Mouse (Mus musculus) stomach, embryonic 14.5 days (tissue): Measurements from ENCODE around the gene Park7. TPM values are rescaled to one million over a fixed set of nuclear protein-coding genes. Genes with fewer than 3 reads are reported as not detected.

ENCODE experiments used
- ATAC-seq: fragments of 200-750 bp; cut with Nextera tagmentation; 2 replicates; pipeline ENCODE4 v1.8.0; 2017; ENCODE audit warnings: low read depth, moderate TSS enrichment; ENCODE audit not compliant: insufficient number of reproducible peaks, insufficient read depth, low FRiP score
- H3K27ac ChIP-seq: fragments of 300-500 bp; sonication (generic); 2 replicates; pipeline ENCODE4 v1.5.1; 2014; ENCODE audit warnings: mild to moderate bottlenecking, low read length, moderate library complexity, mixed read lengths
- H3K27me3 ChIP-seq: fragments of 300-500 bp; sonication (generic); 2 replicates; pipeline ENCODE4 v1.6.1; 2014; ENCODE audit warnings: low read length, control low read depth, mixed read lengths; ENCODE audit not compliant: control insufficient read depth, insufficient read depth
- H3K36me3 ChIP-seq: fragments of 300-500 bp; sonication (generic); 2 replicates; pipeline ENCODE4 v1.6.1; 2014; ENCODE audit warnings: mild to moderate bottlenecking, control low read depth, low read length, moderate library complexity, mixed read lengths; ENCODE audit not compliant: control insufficient read depth, insufficient read depth
- H3K4me1 ChIP-seq: fragments of 300-500 bp; sonication (generic); 2 replicates; pipeline ENCODE4 v1.6.1; 2014; ENCODE audit warnings: low read length, control low read depth, mixed read lengths; ENCODE audit not compliant: control insufficient read depth, insufficient read depth
- H3K4me2 ChIP-seq: fragments of 300-500 bp; sonication (generic); replicated peaks from 2 replicates; pipeline ENCODE4 v1.6.1; 2014; ENCODE audit warnings: low read depth, low read length, control low read depth
- H3K4me3 ChIP-seq: fragments of 300-500 bp; sonication (generic); 2 replicates; pipeline ENCODE4 v1.5.1; 2014; ENCODE audit warnings: low read depth, low read length, control low read depth
- H3K9ac ChIP-seq: fragments of 300-500 bp; sonication (generic); replicated peaks from 2 replicates; pipeline ENCODE4 v1.6.1; 2014; ENCODE audit warnings: low read depth, mild to moderate bottlenecking, control low read depth, low read length, moderate library complexity, mixed read lengths
- H3K9me3 ChIP-seq: fragments of 300-500 bp; sonication (generic); 2 replicates; pipeline ENCODE4 v1.6.1; 2016; ENCODE audit warnings: low read depth, low read length, control low read depth; ENCODE audit not compliant: control insufficient read depth
- WGBS: fragments of 180-500 bp; shearing (Covaris S2); extraction: QIAGEN DNeasy Blood & Tissue Kit; methylation state at CpG from one replicate; pipeline ENCODE4 v1.1.7; 2014; 5-methylcytosine and 5-hydroxymethylcytosine counted together
- polyA plus RNA-seq: library from polyadenylated mRNA; unstranded; fragments of >200 nt; fragmentation: Nextera tagmentation; extraction: Ambion mirVana; gene quantifications from 2 replicates; pipeline ENCODE4 v1.2.1, GENCODE M21; 2014

Park7 gene
- polyA plus RNA-seq, 1 experiment from 2014 or later, result 440 TPM

GRCm38 (mm10) chr4:150866494-150866893 is 47.7 kb downstream of the Park7 start:
- H3K27me3 ChIP-seq, result no peaks in the 10 kb centered on the region
- no peak for ATAC-seq
- no peak overlapping the region for H3K9ac ChIP-seq
- no peak overlapping the region for H3K4me2 ChIP-seq
- H3K36me3 ChIP-seq, result peaks cover 30% of the 10 kb centered on the region
- no peak overlapping the region for H3K4me3 ChIP-seq
- WGBS, result 94% methylated on average over 12 of the region's 12 CpGs
- H3K9me3 ChIP-seq, result no peaks in the 10 kb centered on the region
- H3K27ac ChIP-seq, result no peak overlapping the region
- peaks cover 15% of the 10 kb centered on the region for H3K4me1 ChIP-seq

GRCm38 (mm10) chr4:150866069-150866468 is 48.2 kb downstream of the Park7 start:
- no peak overlapping the region for H3K9ac ChIP-seq
- H3K9me3 ChIP-seq, result no peaks in the 10 kb centered on the region
- peaks cover 30% of the 10 kb centered on the region for H3K36me3 ChIP-seq
- peaks cover 10% of the 10 kb centered on the region for H3K4me1 ChIP-seq
- no peak overlapping the region for H3K4me3 ChIP-seq
- WGBS, result 94% methylated on average over 11 of the region's 11 CpGs
- H3K27me3 ChIP-seq, result no peaks in the 10 kb centered on the region
- H3K4me2 ChIP-seq, result no peak overlapping the region
- no peak overlapping the region for H3K27ac ChIP-seq
- ATAC-seq, result no peak

GRCm38 (mm10) chr4:150865371-150865770 is 48.9 kb downstream of the Park7 start:
- Histone ChIP-seq H3K9ac (no peak overlapping the region), H3K4me2 (no peak overlapping the region), H3K36me3 (peaks cover 30% of the 10 kb centered on the region), H3K4me3 (no peak overlapping the region), H3K27me3 (no peaks in the 10 kb centered on the region), H3K4me1 (peaks cover 7% of the 10 kb centered on the region), H3K27ac (no peak overlapping the region), H3K9me3 (no peaks in the 10 kb centered on the region)
- ATAC-seq, result no peak

GRCm38 (mm10) chr4:150862626-150863375 is 51.4 kb downstream of the Park7 start:
- H3K9me3 ChIP-seq, result no peaks in the 10 kb centered on the region
- peaks cover 7% of the 10 kb centered on the region; the same call in 1 of the 2 replicates for H3K4me1 ChIP-seq
- peaks cover 22% of the 10 kb centered on the region for H3K36me3 ChIP-seq
- no peak overlapping the region for H3K4me2 ChIP-seq
- no peak overlapping the region for H3K27ac ChIP-seq
- WGBS, result 63% methylated on average over 8 of the region's 8 CpGs
- no peak overlapping the region for H3K4me3 ChIP-seq
- H3K9ac ChIP-seq, result no peak overlapping the region
- ATAC-seq, result no peak
- H3K27me3 ChIP-seq, result no peaks in the 10 kb centered on the region

GRCm38 (mm10) chr4:150861161-150861560 is 53.1 kb downstream of the Park7 start:
- no peak overlapping the region; the same call in 1 of the 2 replicates for H3K27ac ChIP-seq
- no peak for ATAC-seq
- H3K4me3 ChIP-seq, result no peak overlapping the region
- peaks cover 7% of the 10 kb centered on the region; the same call in 1 of the 2 replicates for H3K4me1 ChIP-seq
- no peaks in the 10 kb centered on the region for H3K27me3 ChIP-seq
- H3K9me3 ChIP-seq, result no peaks in the 10 kb centered on the region
- H3K4me2 ChIP-seq, result no peak overlapping the region
- H3K36me3 ChIP-seq, result peaks cover 7% of the 10 kb centered on the region
- H3K9ac ChIP-seq, result no peak overlapping the region
- WGBS, result 79% methylated on average over 2 of the region's 2 CpGs

GRCm38 (mm10) chr4:150860526-150860925 is 53.7 kb downstream of the Park7 start:
- Histone ChIP-seq H3K4me1 (peaks cover 7% of the 10 kb centered on the region; the same call in 1 of the 2 replicates), H3K9me3 (no peaks in the 10 kb centered on the region), H3K27me3 (no peaks in the 10 kb centered on the region), H3K4me2 (no peak overlapping the region), H3K9ac (no peak overlapping the region), H3K27ac (no peak overlapping the region), H3K36me3 (peaks cover under 1% of the 10 kb centered on the region; the same call in 1 of the 2 replicates), H3K4me3 (no peak overlapping the region)
- ATAC-seq, result no peak
- WGBS, result 46% methylated on average over 4 of the region's 4 CpGs

GRCm38 (mm10) chr4:150855346-150855745 is 58.9 kb downstream of the Park7 start:
- peak; percentile 15; the same call in 1 of the 2 replicates for ATAC-seq
- Histone ChIP-seq H3K9ac (peak overlapping the region; percentile 87), H3K4me1 (peaks cover 4% of the 10 kb centered on the region; the same call in 1 of the 2 replicates), H3K4me2 (peak overlapping the region; percentile 52), H3K36me3 (no peaks in the 10 kb centered on the region), H3K27me3 (no peaks in the 10 kb centered on the region), H3K9me3 (no peaks in the 10 kb centered on the region), H3K27ac (peak overlapping the region; percentile 99), H3K4me3 (peak overlapping the region; percentile 81)
- WGBS, result under 1% methylated on average over 29 of the region's 43 CpGs

- Histone ChIP-seq H3K4me2 (peak overlapping the region; percentile 52), H3K36me3 (no peaks in the 10 kb centered on the region), H3K27me3 (no peaks in the 10 kb centered on the region), H3K27ac (peak overlapping the region; percentile 99), H3K4me3 (peak overlapping the region; percentile 81), H3K4me1 (no peaks in the 10 kb centered on the region), H3K9ac (peak overlapping the region; percentile 87), H3K9me3 (no peaks in the 10 kb centered on the region)
- peak; percentile 91 for ATAC-seq
- under 1% methylated on average over 59 of the region's 59 CpGs for WGBS
Measured at GRCm38 (mm10) chr4:150854839-150855246, 59.4 kb downstream of the Park7 start.
